Mouse (Mus musculus) left cerebral cortex, adult 11 months (tissue): ENCODE measurements around the gene Akap14.
"Not testable (repeated sequence)": the region's sequence is repeated elsewhere in the genome, so short reads cannot be mapped to it uniquely, and the experiment has no call there.

Experiments
- DNase-seq: peaks from one replicate; pipeline ENCODE4 v3.0.0; 2022; ENCODE audit warnings: low spot score

Gene Akap14

DNA sequence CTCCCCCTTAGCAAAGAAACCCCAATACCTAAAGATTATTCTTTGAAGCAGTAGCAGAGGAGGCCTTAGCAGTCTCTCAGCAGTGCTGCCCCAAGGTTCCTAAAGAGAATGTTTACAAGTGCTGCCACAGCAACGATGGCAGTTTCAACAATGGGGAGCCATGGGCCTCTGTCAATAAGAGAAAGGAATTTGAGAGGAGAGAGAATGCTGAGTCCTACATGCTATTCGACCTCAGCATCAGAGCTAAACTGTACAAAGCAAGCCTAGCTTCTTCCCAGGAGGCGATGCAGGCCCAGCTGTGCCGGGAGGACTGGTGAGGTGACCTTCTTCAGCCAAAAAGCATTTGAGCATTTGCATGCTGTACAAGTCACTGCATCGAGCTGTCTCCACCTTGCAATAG lies at the start of gene Akap14:
Akap14 (minus strand) TSS at position 101 of the 400 bp plus-strand sequence.
- no peak for DNase-seq

DNA sequence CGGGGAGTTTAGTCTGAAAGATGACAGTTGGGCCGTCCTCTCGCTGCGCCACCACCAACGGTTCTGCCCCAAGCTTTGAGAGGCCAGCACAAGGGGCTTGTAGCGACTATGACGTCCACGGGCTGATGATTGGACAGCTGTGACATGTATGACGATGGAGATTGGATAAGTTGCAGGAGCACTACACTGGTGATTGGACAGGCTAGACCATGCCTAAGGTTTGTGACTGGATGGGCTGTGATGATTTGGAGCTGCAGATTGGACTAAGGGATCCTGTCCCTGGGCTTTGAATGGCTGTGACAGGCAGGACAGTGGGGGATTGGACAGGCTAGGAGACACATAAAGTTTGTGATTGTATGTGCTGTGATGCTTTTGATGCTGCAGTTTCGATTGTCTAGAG lies 42.3 kb upstream of the Akap14 start, which contains the start of gene Gm9:
Gm9 (minus strand) TSS at position 101 of the 400 bp plus-strand sequence.
- DNase-seq, result no peak

DNA sequence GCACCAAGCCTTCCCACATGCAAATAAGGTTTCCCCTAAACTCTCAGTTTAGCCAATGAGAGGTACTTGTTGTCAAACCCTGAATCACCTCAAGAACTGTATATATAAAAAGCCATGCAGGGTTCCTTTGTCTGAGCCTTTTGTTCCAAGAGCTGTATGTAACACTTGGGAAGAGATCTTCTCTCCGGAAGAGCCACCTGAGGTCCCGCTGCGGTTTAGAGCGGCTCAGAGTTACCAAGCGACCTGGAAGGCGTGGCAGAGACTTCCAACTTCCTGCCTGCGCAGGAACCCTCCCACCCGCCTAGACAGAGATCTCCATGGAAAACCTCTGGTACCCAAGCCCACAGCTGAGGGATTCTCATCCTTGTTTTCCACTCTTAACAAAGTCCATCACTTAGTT lies 30.0 kb upstream of the Akap14 start:
- DNase-seq, result no peak

DNA sequence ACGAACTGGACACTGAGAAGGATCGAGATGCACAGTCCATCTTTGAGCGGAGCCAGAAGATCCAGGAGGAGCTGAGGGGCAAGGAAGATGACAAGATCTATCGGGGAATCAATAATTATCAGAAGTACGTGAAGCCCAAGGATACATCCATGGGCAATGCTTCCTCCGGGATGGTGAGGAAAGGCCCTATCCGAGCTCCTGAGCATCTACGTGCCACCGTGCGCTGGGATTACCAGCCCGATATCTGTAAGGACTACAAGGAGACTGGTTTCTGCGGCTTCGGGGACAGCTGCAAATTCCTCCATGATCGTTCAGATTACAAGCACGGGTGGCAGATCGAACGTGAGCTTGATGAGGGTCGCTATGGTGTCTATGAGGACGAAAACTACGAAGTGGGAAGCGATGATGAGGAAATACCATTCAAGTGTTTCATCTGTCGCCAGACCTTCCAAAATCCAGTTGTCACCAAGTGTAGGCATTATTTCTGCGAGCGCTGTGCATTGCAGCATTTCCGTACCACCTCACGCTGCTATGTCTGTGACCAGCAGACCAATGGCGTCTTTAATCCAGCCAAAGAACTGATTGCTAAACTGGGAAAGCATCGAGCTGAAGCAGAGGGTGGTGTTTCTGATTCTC lies 23.2 kb upstream of the Akap14 start:
- DNase-seq, result no peak

DNA sequence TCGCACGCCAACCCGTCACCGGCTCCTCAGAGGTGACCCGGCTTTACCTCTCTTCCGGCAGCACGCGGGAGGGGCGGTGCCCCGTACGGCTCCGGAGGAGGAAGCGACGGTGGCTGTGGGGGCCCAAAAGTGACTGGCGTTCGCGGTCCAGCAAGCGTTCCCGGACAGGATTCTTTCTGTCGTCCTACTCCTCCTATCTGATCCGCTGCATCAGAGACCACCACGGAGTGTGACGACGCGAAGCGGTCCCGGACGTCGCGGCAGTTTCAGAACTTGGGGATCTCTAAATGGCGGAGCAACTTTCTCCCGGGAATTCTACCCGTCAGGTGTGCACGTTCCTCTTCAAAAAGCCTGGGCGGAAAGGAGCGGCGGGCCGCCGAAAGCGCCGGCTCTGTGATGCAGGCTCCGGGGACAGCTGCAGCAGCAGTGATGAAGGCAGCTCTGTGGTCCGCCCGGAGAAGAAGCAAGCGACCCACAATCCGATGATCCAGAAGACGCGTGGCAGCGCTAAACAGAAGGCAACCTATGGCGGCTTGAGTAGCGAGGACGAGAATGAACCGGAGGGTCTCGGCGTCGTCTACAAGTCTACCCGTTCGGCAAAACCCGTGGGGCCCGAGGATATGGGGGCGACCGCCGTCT lies 22.6 kb upstream of the Akap14 start, which contains the start of the genes Ndufa1 and Rnf113a1:
Ndufa1 (minus strand) TSS at position 59 of the 639 bp plus-strand sequence.
Rnf113a1 (plus strand) TSS at position 141 of the 639 bp plus-strand sequence.
- peak; percentile 38 for DNase-seq

DNA sequence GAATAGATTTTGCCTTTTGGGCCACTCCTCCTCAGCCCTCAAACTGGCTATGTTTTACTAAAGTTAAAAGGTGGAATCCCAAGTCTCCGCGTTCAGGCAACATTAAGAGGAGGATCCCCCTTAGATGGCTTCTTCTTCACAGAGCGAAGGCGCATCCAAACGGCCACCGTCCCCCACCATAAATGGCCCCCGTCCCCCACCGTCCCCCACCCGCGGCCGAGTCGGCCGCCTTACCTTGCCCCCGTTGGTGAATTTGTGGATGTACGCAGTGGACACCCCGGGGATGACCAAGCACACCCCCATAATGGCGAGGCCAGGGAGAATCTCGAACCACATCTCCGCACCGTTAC lies 22.1 kb upstream of the Akap14 start:
- DNase-seq, result no peak

DNA sequence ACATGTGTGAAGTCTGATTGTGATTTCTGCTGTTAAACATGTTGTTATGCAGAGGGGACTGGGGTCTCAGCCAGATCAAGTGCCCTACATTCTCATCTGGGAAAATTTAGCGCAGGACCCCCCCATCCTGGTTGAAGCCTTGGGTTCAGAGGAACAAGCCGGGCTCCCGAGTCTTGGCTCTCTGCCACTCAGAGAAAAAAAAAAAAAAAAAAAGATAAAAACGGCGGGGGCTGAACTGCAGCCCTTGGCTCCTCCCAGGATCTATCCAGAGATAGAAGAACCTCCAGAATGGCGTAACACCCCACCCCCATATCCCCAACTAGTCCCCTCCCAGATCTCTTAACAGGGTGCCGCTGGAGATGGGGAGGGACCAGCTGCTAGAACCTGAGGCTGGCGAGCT lies 15.8 kb upstream of the Akap14 start:
- DNase-seq, result not testable (repeated sequence)

DNA sequence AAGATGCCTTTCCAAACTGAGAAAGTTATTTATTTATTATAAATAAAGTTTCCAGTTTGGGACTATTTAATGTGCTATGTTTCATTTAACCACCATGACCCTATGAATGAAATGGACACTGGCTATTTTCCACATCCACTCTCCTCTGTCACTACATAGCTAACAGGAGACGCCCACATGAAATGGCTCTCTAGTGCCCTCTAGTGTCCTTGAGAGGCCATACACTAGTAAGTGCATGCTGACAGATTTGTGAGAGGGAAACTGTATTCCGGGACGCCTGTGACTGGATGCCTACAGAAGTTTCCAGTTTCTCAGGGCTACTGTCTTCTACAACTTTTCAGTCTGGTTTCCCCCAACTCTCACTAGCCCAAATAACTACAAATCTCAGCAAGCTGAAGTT lies 1.6 kb downstream of the Akap14 start:
- DNase-seq, result no peak

DNA sequence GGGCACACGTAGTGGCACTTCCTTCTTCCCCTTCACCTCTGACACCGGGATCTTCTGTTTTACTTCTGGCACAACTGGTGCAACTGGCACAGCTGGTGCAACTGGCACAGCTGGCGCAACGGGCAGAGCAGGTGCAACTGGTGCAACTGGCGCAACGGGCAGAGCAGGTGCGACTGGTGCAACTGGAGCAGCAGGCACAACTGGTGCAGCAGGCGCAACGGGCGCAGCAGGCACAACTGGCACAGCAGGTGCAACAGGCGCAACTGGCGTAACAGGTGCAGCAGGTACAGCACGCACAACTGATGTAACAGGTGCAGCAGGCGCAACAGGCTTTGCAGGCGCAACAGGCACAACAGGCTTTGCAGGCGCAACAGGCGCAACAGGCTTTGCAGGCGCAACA lies 5.5 kb downstream of the Akap14 start:
- DNase-seq, result no peak

DNA sequence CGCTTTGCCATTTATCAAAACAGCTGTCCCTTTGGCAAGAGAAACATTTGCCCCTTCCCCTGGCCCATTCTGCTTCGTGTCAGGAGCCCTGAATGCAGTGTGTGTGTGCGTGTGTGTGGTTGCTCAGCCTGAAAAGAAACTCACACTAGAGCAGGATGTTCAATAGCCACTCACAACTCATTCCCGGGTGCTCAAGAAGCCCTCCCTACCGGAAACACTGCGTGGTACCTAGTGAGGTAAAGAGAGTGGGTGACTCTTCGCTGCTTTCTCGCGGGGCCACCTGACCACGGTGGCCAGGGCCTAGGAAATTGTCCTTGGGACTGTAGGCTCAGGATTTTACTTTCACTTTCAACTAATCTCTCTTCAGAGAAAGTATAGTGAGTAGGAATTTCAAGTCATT lies 7.5 kb downstream of the Akap14 start:
- no peak for DNase-seq

DNA sequence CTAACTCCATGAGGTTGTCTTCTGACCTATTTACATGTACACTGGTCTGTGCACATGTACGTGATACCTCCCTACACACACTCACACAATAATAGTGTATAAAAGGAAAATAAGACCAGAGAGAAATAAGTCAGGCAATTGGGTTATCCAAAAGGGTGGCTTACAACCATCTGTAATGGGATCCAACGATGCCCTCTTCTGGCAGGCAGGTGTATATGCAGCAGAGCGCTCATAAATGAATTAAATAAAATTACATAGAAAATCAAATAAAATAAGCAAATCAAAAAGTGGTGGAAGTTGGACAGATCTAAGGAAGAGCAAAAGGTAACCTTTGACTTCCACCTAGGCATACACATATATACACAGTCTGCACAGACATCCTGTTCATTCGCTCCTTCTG lies 10.8 kb downstream of the Akap14 start:
- no peak for DNase-seq

DNA sequence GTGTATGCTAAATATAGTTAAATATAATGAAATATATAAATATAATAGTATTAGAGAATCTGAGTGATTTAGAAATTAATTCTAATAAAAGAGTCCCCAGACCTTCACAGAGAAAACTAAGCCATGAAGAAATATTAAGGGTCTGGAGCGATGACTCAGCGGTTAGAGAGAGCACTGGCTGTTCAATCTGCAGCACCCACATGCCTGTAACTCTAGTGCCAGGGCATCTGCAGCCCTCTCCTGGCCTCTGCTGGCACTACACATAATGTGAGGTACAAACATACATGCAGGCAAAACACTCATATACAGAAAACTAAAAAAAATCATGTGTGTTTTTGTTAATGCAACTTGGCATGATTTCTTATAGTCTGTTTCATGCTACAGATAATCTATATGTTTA lies 23.7 kb downstream of the Akap14 start:
- DNase-seq, result no peak

DNA sequence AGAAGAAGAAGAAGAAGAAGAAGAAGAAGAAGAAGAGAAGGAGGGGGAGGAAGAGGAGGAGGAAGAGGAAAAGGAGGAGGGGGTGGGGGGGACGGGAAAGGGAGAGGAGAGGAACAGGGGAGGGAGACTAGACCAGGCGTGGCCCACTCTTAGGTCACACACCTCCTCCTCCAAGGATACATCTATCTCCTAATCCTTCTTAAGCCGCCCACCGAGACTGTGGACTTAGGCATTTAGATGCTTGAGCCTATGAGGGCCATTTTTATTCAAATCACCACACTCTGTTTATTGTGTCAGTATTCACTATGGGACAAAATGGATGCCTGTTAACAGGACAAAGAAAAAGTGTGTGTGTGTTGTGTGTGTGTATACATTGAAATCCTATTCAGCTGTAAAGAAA lies 24.1 kb downstream of the Akap14 start:
- not testable (repeated sequence) for DNase-seq

DNA sequence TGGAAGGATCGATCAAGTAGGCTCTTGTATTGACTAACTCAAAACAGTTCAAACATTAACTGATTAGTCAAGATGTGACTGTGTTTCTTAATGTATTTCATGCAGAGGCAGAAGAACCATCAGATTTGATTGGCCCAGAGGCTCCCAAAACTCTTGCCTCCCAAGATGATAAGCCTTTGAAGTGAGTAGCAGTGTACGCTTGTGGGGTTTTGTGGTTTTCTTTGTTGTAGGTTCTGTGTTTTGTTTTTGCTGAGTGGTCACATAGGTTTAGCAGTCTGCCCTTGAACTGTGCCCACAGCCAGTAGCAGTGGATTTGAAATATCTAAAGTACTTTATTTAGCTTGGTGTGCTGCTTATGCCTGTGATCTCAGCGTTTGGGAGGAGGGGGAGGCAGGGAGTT lies 26.9 kb downstream of the Akap14 start:
- no peak for DNase-seq

DNA sequence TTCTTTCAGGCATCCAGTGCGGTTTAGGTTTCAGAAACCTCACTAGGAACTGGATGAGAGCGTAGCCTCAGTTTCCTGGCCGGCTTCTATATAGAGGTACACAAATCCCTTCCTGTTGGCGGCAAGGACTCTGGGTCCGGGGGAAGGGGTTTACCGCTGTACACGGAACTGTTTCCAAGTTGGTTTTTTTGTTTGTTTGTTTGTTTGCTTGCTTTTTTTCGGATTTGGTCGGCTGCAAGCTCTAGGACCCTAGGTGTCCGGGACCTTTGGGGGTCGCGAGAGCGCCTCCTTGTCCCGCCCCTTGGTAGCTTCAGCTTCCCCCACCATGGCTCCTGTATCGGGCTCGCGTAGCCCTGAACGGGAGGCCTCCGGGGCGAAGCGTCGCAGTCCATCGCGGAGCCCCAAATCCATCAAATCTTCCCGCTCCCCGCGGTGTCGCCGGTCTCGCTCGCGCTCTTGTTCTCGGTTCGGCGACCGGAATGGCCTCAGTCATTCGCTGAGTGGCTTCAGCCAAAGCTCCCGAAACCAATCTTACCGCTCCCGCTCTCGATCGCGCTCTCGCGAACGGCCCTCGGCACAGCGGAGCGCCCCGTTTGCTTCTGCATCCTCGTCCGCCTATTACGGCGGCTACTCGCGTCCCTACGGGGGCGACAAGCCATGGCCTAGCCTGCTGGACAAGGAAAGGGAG lies 41.8 kb downstream of the Akap14 start, which contains the start of gene Nkap:
Nkap (plus strand) TSS at position 125 of the 688 bp plus-strand sequence.
- peak; percentile 29 for DNase-seq

DNA sequence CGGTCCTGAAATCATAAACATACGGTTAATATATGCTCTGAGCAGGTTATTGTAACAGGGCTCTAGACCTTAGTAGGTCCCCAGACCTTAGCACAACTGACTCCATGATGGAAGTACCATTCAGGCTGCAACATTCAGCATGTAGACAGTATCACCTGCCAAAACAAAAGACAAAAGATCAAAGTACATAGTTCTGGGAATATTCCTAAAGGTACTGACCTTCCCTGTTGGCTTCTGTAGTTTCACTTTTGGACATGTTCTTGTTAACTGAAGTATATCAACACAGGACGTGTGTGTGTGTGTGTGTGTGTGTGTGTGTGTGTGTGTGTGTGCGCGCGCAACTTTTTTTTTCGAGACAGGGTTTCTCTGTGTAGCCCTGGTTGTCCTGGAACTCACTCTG lies 43.1 kb downstream of the Akap14 start:
- DNase-seq, result no peak

DNA sequence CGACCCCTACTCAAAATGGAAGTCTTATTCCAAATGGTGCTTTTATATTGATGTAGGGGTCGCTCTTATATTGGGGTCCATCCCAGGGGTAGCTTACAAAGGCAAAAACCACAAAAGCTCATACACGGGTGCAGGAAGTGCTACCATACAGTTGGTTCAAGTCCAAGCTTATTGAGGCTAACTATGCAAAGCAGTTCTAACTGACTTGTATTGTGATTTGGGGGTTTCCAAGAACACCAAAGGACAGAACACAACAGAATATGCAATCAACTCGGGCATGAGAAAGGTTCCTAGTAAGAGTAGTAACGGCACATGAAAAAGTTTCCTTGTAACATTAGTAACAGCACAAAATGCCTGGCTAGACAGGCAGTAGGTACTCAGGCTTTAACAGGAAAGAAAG lies 48.4 kb downstream of the Akap14 start:
- no peak for DNase-seq

DNA sequence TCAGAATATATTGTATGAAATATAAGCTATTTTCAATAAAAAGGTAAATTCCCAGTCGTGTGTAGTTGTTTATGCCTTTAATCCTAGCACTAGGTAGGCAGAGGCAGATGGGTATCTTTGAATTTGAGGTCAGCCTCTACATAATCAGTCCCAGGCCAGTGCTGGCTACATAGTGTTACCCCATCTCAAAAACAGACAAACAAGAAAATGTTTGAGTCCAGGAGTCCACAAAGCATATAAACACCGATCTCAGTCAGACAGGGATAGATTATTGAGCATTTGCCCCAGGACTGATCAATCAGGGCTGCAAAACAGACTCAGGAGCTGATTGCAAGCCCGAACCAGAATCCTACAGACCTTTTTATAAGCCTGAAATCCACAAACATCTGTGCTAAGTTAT lies 49.1 kb downstream of the Akap14 start:
- DNase-seq, result no peak

DNA sequence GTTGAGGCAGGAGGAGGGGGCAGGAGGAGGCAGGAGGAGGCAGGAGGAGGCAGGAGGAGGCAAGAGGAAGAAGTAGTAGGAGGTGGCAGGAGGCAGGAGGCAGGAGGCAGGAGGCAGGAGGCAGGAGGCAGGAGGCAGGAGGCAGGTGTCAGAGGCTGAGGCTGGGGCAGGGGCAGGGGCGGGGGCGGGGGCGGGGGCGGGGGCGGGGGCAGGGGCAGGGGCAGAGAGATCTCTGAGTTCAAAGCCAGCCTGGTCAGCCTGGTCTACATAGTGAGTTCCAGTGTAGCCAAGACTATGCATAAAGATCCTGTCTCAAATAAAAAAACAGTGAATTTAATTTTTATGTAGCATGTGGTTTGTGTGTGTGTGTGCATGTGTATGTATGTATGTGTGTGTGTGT lies 51.6 kb downstream of the Akap14 start:
- no peak for DNase-seq

DNA sequence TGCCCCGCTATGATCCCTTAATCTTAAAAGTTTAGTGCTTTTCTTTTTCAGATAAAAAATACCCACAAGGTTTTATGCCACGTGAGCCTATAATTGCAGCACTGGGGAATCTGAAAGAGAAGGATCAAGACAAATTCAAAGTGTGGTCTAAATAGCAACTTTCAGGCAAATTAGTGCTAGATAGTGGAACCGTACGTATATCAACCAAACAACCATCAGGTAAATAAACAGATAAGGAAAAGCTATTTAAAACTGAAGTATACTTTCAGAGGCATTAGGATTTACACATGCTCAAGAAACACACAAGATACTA lies 57.8 kb downstream of the Akap14 start:
- DNase-seq, result no peak

DNA sequence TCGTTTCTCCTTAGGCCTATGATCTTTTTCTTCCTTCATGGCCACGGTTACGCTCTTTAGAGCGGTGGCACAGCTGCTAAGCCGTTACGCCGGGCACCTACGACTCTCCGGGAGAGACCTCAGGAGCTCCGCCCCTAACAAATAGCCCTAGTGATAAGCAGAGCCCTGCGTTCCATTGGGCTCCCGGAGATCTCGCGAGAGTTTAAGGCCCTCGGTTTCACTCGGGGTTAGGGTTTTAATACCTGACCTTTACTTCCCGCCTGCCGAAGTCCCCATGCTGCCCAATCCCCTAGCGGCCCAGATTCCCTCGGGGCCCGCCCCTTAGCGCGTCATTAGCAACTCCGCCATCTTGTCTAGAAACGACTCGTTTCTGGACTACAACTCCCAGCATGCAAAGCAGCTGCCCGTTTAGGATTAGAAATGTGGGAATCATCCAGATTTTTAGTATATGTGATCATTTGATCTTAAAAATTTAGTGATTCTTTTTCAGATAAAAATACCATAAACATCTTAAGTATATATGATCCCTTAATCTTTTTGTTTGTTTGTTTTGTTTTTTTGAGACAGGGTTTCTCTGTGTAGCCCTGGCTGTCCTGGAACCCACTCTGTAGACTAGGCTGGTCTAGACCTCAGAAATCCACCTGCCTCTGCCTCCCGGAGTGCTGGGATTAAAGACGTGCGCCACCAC lies 58.3 kb downstream of the Akap14 start, which contains the start of gene Upf3b:
Upf3b (minus strand) TSS at position 130 of the 688 bp plus-strand sequence.
- peak; percentile 90 for DNase-seq

DNA sequence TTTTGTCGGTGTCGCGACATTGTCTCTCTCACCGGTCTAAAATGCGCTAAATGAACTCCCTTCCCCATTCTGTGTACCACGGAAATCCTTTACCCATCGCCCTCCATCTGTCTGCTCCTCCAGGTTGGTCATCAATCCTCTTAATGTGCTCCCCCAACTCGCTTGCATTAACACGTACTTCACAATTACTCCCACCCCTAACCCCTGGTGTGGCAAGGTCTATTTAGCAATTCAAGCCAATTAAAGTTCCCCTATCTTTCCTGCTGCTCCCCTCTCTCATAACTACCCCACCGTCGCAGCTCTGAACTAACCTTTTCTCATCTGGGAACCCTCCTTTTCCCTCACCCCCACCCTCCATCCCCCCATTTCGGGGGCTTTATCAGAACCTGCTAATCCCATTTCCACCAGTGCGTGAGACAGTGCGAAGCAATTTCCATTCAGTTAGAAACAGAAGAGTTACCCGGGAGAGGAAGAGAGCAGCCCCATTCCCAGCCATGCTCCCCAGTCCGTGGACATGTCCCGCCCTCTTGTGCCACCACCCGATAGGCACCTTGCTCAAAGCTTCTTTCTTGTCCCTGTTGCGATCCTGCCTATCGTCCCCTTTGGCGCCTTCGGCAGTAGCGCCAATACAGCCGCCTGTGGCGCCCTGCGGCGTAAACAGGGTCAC lies 59.0 kb downstream of the Akap14 start:
- no peak for DNase-seq
